Mouse (Mus musculus) liver, adult 2 months (tissue): ENCODE results near the gene Hsd17b6.

Source experiments
- CTCF ChIP-seq: fragments of 200-500 bp; IDR thresholded peaks from 2 replicates; pipeline ENCODE4 v1.5.1; 2011; ENCODE audit warnings: low read depth, low read length, control low read depth
- POLR2A ChIP-seq: fragments of 200-500 bp; IDR thresholded peaks from 2 replicates; pipeline ENCODE4 v1.6.1; 2011; ENCODE audit warnings: low read length, control low read depth; ENCODE audit not compliant: insufficient read depth; ENCODE audit errors: extremely low read depth

DNA sequence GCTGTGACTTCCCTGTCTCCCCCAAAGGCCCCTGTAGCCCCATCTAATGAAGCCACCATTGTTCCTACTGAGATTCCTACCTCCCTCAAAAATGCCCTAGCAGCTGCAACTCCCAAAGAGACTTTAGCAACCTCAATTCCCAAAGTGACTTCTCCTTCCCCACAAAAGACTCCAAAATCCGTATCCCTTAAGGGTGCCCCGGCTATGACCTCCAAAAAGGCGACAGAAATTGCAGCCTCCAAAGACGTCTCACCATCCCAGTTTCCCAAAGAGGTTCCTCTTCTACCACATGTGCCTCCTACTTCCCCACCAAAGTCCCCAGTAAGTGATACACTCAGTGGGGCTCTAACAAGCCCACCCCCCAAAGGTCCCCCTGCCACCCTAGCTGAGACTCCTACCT, 34.2 kb upstream of the Hsd17b6 start:
- TF ChIP-seq CTCF (no peak), POLR2A (no peak)
